Mouse (Mus musculus): ENCODE measurements around the gene Fgfr2.

Gene Fgfr2

DNA sequence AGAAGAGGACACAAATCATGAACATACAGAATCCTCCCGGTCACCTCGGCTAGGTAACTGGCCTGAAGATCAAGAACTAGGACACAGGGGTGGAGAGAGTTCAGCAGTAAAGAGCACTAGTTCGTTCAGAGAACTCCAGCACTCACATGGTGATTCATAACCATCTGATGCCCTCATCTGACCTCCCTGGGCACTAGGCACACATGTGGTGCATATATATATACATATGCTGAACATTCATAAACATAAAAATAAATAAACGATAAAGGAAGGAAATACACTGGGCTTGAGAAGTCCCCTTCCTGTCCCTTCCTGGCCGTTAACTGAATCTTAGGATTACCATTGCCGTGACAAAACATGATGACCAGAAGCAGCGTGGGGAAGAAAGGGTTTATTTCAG lies 230.3 kb downstream of the Fgfr2 start:
- Histone ChIP-seq H3K9me3 (ENCODE audit: low read length) (peaks cover 10% of the 10 kb centered on the region), H3K27me3 (ENCODE audit: insufficient read depth, low read length) (peaks cover 4% of the 10 kb centered on the region; the same call in 1 of the 2 replicates), H3K36me3 (ENCODE audit: insufficient read depth, low read length) (no peaks in the 10 kb centered on the region), H3K4me1 (replicated peaks; ENCODE audit: low read depth, low read length) (peaks cover 20% of the 10 kb centered on the region), H3K4me3 (replicated peaks; ENCODE audit: low read length) (no peak overlapping the region)
- TF ChIP-seq NANOG (IDR thresholded peaks at IDR 0.05; ENCODE audit: borderline replicate concordance, low read length) (no peak), POU5F1 (IDR thresholded peaks at IDR 0.05; ENCODE audit: borderline replicate concordance, low read length) (no peak), CTCF (conservative IDR thresholded peaks at IDR 0.05; ENCODE audit: low read length) (no peak)

DNA sequence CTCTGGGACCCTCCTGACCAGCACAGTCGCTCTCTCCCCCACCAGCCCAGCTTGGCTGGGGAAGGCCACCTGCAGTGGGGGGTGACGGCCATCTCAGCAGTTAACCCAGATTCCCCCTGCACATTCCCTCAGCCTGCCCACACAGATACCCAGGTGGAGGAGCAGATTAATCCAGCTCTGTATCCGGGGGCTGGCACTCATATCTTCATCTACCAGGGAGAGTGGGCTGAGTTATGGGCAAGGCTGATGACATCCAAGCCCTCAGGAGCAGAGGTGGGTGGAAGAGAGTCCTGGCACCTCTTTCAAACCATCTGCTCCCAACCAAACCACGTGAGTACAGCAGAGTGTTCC lies 230.9 kb downstream of the Fgfr2 start:
- TF ChIP-seq POU5F1 (IDR thresholded peaks at IDR 0.05; ENCODE audit: borderline replicate concordance, low read length) = no peak
- no peak for TF ChIP-seq NANOG (IDR thresholded peaks at IDR 0.05; ENCODE audit: borderline replicate concordance, low read length)
- TF ChIP-seq CTCF (conservative IDR thresholded peaks at IDR 0.05; ENCODE audit: low read length) = no peak
- H3K27me3 ChIP-seq (ENCODE audit: insufficient read depth, low read length) = peaks cover 4% of the 10 kb centered on the region; the same call in 1 of the 2 replicates
- peaks cover 20% of the 10 kb centered on the region for H3K4me1 ChIP-seq (replicated peaks; ENCODE audit: low read depth, low read length)
- H3K4me3 ChIP-seq (replicated peaks; ENCODE audit: low read length) = no peak overlapping the region
- no peaks in the 10 kb centered on the region for H3K36me3 ChIP-seq (ENCODE audit: insufficient read depth, low read length)
- H3K9me3 ChIP-seq (ENCODE audit: low read length) = peaks cover 9% of the 10 kb centered on the region

DNA sequence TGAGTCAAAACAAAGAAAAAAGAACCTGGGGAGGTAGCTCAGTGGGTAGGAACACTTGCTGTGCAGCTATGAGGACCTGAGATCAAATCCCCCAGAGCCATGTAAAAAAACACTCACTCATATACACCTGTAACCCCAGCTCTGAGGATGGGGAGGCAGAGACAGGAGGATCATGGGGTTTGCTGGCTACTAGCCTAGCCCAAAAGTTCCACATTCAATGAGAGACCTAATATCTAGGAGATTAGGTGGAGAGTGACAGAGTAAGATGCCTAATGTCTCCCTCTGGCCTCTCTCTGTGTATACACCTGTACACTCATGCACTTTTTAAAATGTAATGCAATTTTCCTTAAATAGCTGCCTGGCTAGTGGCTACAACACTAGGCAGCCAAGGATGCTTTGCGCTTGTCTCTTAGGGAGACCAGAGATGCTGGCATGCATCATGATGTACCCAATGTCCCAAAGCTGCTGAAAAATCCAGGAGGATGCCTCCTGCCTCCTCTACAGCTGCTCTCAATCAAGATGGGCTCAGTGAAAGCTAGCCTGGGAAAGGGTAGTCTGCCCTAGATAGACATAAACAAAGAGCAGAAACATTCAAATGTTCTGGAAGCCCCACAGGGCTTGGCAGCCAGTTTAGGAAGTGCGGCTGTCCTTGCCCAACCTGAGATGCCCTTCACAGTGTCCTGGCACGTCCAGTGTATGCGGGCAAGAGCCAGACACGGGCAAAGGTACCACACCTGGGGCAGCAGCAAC lies 231.4 kb downstream of the Fgfr2 start:
- TF ChIP-seq NANOG (IDR thresholded peaks at IDR 0.05; ENCODE audit: borderline replicate concordance, low read length) (no peak), CTCF (conservative IDR thresholded peaks at IDR 0.05; ENCODE audit: low read length) (no peak), POU5F1 (IDR thresholded peaks at IDR 0.05; ENCODE audit: borderline replicate concordance, low read length) (no peak)
- Histone ChIP-seq H3K4me1 (replicated peaks; ENCODE audit: low read depth, low read length) (peaks cover 16% of the 10 kb centered on the region), H3K9me3 (ENCODE audit: low read length) (peaks cover 9% of the 10 kb centered on the region), H3K27me3 (ENCODE audit: insufficient read depth, low read length) (peaks cover 4% of the 10 kb centered on the region; the same call in 1 of the 2 replicates), H3K36me3 (ENCODE audit: insufficient read depth, low read length) (no peaks in the 10 kb centered on the region), H3K4me3 (replicated peaks; ENCODE audit: low read length) (no peak overlapping the region)

DNA sequence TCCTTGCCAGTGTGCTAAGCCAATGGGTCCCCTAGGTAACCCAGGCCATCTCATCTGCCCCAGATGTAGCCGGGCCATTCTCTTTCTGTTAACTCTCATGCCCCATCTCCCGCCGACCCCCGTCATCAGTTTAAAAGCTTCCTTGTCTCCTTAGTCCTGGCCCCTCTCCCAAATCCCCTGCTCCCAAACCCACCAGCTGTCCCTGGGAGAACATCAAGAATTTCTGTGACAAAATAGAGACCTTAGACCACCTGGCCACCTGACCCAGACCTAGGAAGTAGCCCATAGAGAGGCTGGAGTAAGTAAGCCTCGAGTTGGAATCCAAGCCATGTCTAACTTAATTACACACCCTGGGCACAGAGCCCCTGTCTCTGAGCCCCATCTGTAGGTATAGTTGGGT lies 232.9 kb downstream of the Fgfr2 start:
- Histone ChIP-seq H3K4me1 (replicated peaks; ENCODE audit: low read depth, low read length) (peaks cover under 1% of the 10 kb centered on the region; the same call in 1 of the 2 replicates), H3K36me3 (ENCODE audit: insufficient read depth, low read length) (peaks cover 5% of the 10 kb centered on the region), H3K9me3 (ENCODE audit: low read length) (peaks cover 9% of the 10 kb centered on the region), H3K4me3 (replicated peaks; ENCODE audit: low read length) (no peak overlapping the region), H3K27me3 (ENCODE audit: insufficient read depth, low read length) (peaks cover 4% of the 10 kb centered on the region; the same call in 1 of the 2 replicates)
- no peak for TF ChIP-seq NANOG (IDR thresholded peaks at IDR 0.05; ENCODE audit: borderline replicate concordance, low read length)
- no peak for TF ChIP-seq CTCF (conservative IDR thresholded peaks at IDR 0.05; ENCODE audit: low read length)
- TF ChIP-seq POU5F1 (IDR thresholded peaks at IDR 0.05; ENCODE audit: borderline replicate concordance, low read length) = no peak

DNA sequence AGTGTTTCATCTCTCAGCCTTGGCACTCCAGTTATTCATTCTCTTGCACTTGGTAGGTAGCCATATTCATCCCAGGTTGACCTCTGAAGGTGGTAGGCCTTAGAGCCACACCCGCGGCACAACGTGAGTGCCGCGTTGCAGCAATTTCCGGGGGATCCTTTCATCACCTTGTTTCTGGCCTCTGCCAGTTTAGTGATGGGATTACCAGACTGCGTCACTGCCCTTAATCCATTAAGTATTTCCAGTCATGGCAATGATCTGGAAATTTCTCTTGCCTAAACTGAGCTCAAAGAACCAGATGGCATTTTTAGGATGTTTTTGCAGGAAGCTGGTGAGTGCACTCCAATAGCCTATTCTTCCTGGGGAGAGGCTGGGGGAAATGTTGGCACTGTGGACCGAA lies 233.5 kb downstream of the Fgfr2 start:
- Histone ChIP-seq H3K27me3 (ENCODE audit: insufficient read depth, low read length) (peaks cover 4% of the 10 kb centered on the region; the same call in 1 of the 2 replicates), H3K4me3 (replicated peaks; ENCODE audit: low read length) (no peak overlapping the region), H3K36me3 (ENCODE audit: insufficient read depth, low read length) (peaks cover 9% of the 10 kb centered on the region), H3K9me3 (ENCODE audit: low read length) (peaks cover 9% of the 10 kb centered on the region), H3K4me1 (replicated peaks; ENCODE audit: low read depth, low read length) (no peaks in the 10 kb centered on the region)
- no peak for TF ChIP-seq CTCF (conservative IDR thresholded peaks at IDR 0.05; ENCODE audit: low read length)
- no peak for TF ChIP-seq NANOG (IDR thresholded peaks at IDR 0.05; ENCODE audit: borderline replicate concordance, low read length)
- no peak for TF ChIP-seq POU5F1 (IDR thresholded peaks at IDR 0.05; ENCODE audit: borderline replicate concordance, low read length)

DNA sequence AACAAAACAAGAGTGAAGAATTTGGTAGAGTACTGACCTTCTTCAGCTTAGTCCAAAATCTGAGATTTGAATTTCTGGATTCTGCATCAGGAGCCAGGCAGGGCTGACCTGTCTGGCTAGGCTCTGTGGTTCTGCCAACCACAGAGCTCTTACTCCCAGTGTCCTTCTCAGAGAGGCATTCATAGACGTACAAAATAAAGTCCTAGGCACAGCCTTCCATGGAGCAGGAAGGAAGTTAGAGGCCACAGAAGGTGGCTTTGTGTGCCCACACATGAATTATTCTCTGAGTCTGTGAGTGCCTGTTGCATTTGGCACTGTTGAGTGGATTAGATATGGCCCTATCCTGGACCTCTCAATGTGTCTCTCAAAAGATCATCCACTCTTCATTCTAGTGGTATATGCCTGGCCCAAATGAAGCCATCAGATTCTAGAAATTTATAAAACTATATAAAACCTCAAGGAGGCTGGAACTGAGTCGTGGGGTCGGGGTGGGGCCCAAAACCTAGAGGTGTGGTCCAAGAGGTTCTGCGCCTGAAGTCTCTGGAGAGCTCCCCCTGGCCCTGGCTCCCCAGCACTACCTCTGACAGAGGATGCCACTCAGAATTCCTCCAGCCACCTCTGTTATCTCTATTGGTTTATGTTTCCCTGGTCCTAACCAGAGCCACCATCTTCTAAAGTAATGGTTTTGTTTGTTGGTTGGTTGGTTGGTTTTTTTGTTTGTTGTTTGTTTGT lies 234.5 kb downstream of the Fgfr2 start:
- H3K27me3 ChIP-seq (ENCODE audit: insufficient read depth, low read length) = peaks cover 4% of the 10 kb centered on the region; the same call in 1 of the 2 replicates
- no peak overlapping the region for H3K4me3 ChIP-seq (replicated peaks; ENCODE audit: low read length)
- peaks cover 9% of the 10 kb centered on the region for H3K9me3 ChIP-seq (ENCODE audit: low read length)
- H3K36me3 ChIP-seq (ENCODE audit: insufficient read depth, low read length) = peaks cover 19% of the 10 kb centered on the region
- TF ChIP-seq CTCF (conservative IDR thresholded peaks at IDR 0.05; ENCODE audit: low read length) = no peak
- no peak for TF ChIP-seq POU5F1 (IDR thresholded peaks at IDR 0.05; ENCODE audit: borderline replicate concordance, low read length)
- TF ChIP-seq NANOG (IDR thresholded peaks at IDR 0.05; ENCODE audit: borderline replicate concordance, low read length) = no peak
- no peaks in the 10 kb centered on the region for H3K4me1 ChIP-seq (replicated peaks; ENCODE audit: low read depth, low read length)

DNA sequence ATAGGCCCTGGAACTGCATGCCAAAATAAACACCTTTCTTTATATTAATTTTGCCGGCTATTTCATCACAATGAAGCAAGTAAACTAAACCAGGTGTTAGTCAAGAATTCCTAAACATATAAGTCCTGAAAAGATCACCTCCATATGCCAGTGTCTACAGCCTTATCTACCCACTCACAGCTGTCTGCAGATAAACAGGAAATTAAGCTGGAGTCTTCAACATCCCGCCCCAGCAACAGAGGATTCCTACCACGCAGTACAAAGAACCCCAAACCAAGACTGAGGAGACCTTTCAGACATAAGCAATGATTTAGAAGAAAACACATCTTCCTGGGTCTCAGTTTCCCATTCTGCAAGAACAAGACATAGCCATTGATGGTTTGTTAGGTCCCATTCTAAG lies 235.1 kb downstream of the Fgfr2 start:
- Histone ChIP-seq H3K4me3 (replicated peaks; ENCODE audit: low read length) (no peak overlapping the region), H3K4me1 (replicated peaks; ENCODE audit: low read depth, low read length) (no peaks in the 10 kb centered on the region), H3K36me3 (ENCODE audit: insufficient read depth, low read length) (peaks cover 25% of the 10 kb centered on the region), H3K9me3 (ENCODE audit: low read length) (peaks cover 9% of the 10 kb centered on the region), H3K27me3 (ENCODE audit: insufficient read depth, low read length) (peaks cover 4% of the 10 kb centered on the region; the same call in 1 of the 2 replicates)
- no peak for TF ChIP-seq NANOG (IDR thresholded peaks at IDR 0.05; ENCODE audit: borderline replicate concordance, low read length)
- no peak for TF ChIP-seq POU5F1 (IDR thresholded peaks at IDR 0.05; ENCODE audit: borderline replicate concordance, low read length)
- no peak for TF ChIP-seq CTCF (conservative IDR thresholded peaks at IDR 0.05; ENCODE audit: low read length)

DNA sequence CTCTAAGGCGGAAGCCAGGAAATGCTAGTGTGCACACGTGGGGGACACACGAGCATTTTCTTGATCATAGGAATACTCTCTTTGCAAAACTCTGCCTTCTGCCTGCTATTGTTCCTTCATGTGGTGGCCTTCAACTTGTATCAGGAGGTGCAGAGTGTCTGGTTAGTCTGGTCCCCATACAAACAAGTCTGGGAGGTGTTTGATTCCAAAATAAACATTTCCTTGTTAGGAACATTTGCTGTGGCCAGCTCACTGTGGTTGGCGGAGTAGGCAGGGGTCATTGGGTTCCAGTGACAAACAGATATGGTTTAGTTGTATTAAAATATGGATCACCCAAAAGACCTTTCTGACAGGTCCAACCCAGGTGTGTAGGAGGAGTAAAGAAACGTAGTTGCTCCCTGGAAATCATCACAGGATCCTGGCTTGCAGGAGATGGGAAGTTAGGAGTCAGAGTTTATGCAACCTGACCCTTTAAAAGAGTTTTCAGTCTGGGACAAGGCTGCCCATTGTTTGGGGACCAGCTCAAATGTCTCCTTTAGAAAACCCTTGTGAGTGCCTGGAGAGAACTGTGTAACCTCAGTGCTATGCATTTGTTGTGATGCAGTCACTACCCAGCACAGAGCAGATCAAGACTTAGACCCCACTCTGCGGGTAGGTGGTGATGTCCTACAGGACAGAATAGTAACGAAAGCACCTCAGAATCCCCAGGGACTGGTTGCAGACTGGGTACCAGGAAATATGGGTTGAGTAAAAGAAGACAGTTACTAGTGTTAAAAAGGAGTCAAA lies 235.9 kb downstream of the Fgfr2 start:
- Histone ChIP-seq H3K36me3 (ENCODE audit: insufficient read depth, low read length) (peaks cover 33% of the 10 kb centered on the region), H3K27me3 (ENCODE audit: insufficient read depth, low read length) (peaks cover 2% of the 10 kb centered on the region; the same call in 1 of the 2 replicates), H3K4me1 (replicated peaks; ENCODE audit: low read depth, low read length) (no peaks in the 10 kb centered on the region), H3K9me3 (ENCODE audit: low read length) (peaks cover 9% of the 10 kb centered on the region), H3K4me3 (replicated peaks; ENCODE audit: low read length) (no peak overlapping the region)
- TF ChIP-seq NANOG (IDR thresholded peaks at IDR 0.05; ENCODE audit: borderline replicate concordance, low read length) (no peak), CTCF (conservative IDR thresholded peaks at IDR 0.05; ENCODE audit: low read length) (no peak), POU5F1 (IDR thresholded peaks at IDR 0.05; ENCODE audit: borderline replicate concordance, low read length) (no peak)

Data from E14TG2a.4 (cell line).